Mouse (Mus musculus): Measurements from ENCODE around the gene Uqcr11. TPM values are rescaled to one million over a fixed set of nuclear protein-coding genes. Genes with fewer than 3 reads are reported as not detected.
A peak's percentile ranks its signal among the peaks of the same experiment; 100 is the strongest.

Uqcr11 gene
- polyA plus RNA-seq, 1 experiment from 2014 or later: 806 TPM

DNA sequence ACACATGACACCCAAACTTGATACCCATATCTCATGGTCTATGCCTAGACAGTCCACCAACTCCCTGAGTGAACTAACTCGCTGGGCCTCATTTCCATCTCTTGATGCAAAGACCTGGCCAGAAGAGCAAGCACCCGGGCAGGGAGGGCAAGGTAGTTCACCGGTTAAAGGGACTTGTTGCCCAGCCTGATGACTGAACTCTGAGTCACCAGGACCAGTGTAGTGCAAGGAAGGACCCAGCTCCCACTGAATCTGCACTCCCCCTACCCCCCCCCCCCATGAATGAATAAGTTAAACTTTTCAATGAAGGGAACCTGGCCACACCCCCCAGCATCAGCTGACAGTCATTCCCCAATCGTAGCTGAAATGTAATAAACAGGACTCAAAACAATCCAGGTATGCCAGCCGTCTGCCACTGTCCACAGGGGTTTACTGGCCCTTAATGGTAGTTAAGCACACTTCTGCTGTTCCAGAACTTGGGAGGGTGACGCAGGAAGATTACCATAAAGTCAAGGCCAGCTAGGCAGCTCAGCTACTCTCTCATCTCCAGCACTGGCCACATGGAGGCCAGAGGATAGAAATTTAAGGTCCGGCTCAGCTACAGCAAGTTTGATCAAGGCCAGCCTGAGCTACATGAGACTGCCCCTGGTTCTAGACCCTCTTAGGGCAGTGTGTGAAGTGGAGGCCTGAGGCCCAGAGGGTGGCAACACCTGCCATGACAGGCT, 23.8 kb downstream of the Uqcr11 start:
- Histone ChIP-seq H3K27me3 (ENCODE audit: control insufficient read depth, insufficient read depth, low read length) (no peaks in the 10 kb centered on the region), H3K9ac (ENCODE audit: low read depth, low read length) (no peak overlapping the region), H3K4me3 (ENCODE audit: low read length) (no peak overlapping the region), H3K9me3 (ENCODE audit: control insufficient read depth, low read length) (no peaks in the 10 kb centered on the region), H3K4me1 (ENCODE audit: control insufficient read depth, insufficient read depth, low read length) (peaks cover 21% of the 10 kb centered on the region), H3K36me3 (ENCODE audit: control insufficient read depth, insufficient read depth, low read length) (peaks cover 54% of the 10 kb centered on the region), H3K4me2 (replicated peaks; ENCODE audit: low read depth, low read length) (no peak overlapping the region), H3K27ac (ENCODE audit: low read depth, low read length) (no peak overlapping the region)
- 91% methylated on average over 7 of the region's 7 CpGs for WGBS
- ATAC-seq (ENCODE audit: low FRiP score, low TSS enrichment): no peak

DNA sequence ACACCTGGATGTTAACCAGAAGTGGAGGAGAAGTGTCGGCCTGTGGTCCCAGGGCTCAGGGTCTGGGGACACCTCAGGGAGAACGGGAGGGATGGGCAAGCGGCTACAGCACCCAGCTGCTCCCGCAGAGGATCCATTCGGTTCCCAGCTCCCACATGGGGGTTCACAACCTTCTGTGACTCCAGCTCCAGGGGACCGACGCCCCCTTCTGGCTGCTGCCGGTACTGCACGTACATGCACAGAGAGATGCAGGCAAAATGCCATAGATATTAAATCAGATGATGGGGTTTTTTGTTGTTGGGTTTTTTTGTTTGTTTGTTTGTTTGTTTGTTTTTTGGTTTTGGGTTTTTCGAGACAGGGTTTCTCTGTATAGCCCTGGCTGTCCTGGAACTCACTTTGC, 28.9 kb downstream of the Uqcr11 start:
- Histone ChIP-seq H3K4me2 (replicated peaks; ENCODE audit: low read depth, low read length) (no peak overlapping the region), H3K36me3 (ENCODE audit: control insufficient read depth, insufficient read depth, low read length) (peaks cover 29% of the 10 kb centered on the region), H3K27ac (ENCODE audit: low read depth, low read length) (no peak overlapping the region), H3K9ac (ENCODE audit: low read depth, low read length) (no peak overlapping the region), H3K4me1 (ENCODE audit: control insufficient read depth, insufficient read depth, low read length) (no peaks in the 10 kb centered on the region), H3K9me3 (ENCODE audit: control insufficient read depth, low read length) (no peaks in the 10 kb centered on the region), H3K4me3 (ENCODE audit: low read length) (no peak overlapping the region), H3K27me3 (ENCODE audit: control insufficient read depth, insufficient read depth, low read length) (no peaks in the 10 kb centered on the region)
- ATAC-seq (ENCODE audit: low FRiP score, low TSS enrichment): no peak
- WGBS: 57% methylated on average over 10 of the region's 10 CpGs

GRCm38 (mm10) chr10:80376160-80376559, 30.5 kb downstream of the Uqcr11 start:
- H3K9ac ChIP-seq (ENCODE audit: low read depth, low read length): no peak overlapping the region
- peaks cover 4% of the 10 kb centered on the region for H3K4me1 ChIP-seq (ENCODE audit: control insufficient read depth, insufficient read depth, low read length)
- ATAC-seq (ENCODE audit: low FRiP score, low TSS enrichment): no peak
- peaks cover 14% of the 10 kb centered on the region for H3K36me3 ChIP-seq (ENCODE audit: control insufficient read depth, insufficient read depth, low read length)
- H3K27me3 ChIP-seq (ENCODE audit: control insufficient read depth, insufficient read depth, low read length): no peaks in the 10 kb centered on the region
- H3K4me2 ChIP-seq (replicated peaks; ENCODE audit: low read depth, low read length): no peak overlapping the region
- no peak overlapping the region for H3K27ac ChIP-seq (ENCODE audit: low read depth, low read length)
- H3K9me3 ChIP-seq (ENCODE audit: control insufficient read depth, low read length): no peaks in the 10 kb centered on the region
- 4% methylated on average over 7 of the region's 7 CpGs for WGBS
- H3K4me3 ChIP-seq (ENCODE audit: low read length): no peak overlapping the region

DNA sequence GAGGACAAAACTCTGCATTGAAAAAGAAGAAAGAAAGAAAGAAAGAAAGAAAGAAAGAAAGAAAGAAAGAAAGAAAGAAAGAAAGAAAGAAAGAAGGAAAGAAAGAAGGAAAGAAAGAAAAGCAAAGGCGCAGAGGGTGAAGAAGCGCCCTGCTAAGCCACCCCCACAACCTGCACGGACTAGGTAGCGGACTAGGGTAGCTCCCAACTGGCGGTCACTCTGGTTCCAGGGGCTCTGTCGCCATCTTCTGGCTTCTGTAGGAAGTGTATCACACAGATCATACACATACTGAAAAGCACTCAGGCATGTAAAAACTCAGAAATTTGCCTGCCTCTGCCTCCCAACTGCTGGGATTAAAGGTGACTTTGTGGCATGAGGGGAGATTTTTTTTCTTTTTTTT, 32.6 kb downstream of the Uqcr11 start:
- Histone ChIP-seq H3K27ac (ENCODE audit: low read depth, low read length) (no peak overlapping the region), H3K36me3 (ENCODE audit: control insufficient read depth, insufficient read depth, low read length) (no peaks in the 10 kb centered on the region), H3K4me2 (replicated peaks; ENCODE audit: low read depth, low read length) (no peak overlapping the region), H3K27me3 (ENCODE audit: control insufficient read depth, insufficient read depth, low read length) (no peaks in the 10 kb centered on the region), H3K9me3 (ENCODE audit: control insufficient read depth, low read length) (no peaks in the 10 kb centered on the region), H3K4me3 (ENCODE audit: low read length) (no peak overlapping the region), H3K4me1 (ENCODE audit: control insufficient read depth, insufficient read depth, low read length) (peaks cover 4% of the 10 kb centered on the region), H3K9ac (ENCODE audit: low read depth, low read length) (no peak overlapping the region)
- ATAC-seq (ENCODE audit: low FRiP score, low TSS enrichment): no peak
- 26% methylated on average over 6 of the region's 6 CpGs for WGBS

- Histone ChIP-seq H3K4me3 (ENCODE audit: low read length) (no peak overlapping the region), H3K36me3 (ENCODE audit: control insufficient read depth, insufficient read depth, low read length) (no peaks in the 10 kb centered on the region), H3K27me3 (ENCODE audit: control insufficient read depth, insufficient read depth, low read length) (no peaks in the 10 kb centered on the region), H3K27ac (ENCODE audit: low read depth, low read length) (no peak overlapping the region), H3K4me1 (ENCODE audit: control insufficient read depth, insufficient read depth, low read length) (peaks cover 4% of the 10 kb centered on the region), H3K9ac (ENCODE audit: low read depth, low read length) (no peak overlapping the region), H3K4me2 (replicated peaks; ENCODE audit: low read depth, low read length) (no peak overlapping the region), H3K9me3 (ENCODE audit: control insufficient read depth, low read length) (no peaks in the 10 kb centered on the region)
- no peak for ATAC-seq (ENCODE audit: low FRiP score, low TSS enrichment)
- WGBS: 86% methylated on average over 6 of the region's 6 CpGs
Measured at GRCm38 (mm10) chr10:80372706-80373105, 33.9 kb downstream of the Uqcr11 start.

GRCm38 (mm10) chr10:80371983-80372382, 34.6 kb downstream of the Uqcr11 start:
- Histone ChIP-seq H3K4me2 (replicated peaks; ENCODE audit: low read depth, low read length) (peak overlapping the region; percentile 27; the same call in 1 of the 2 replicates), H3K27me3 (ENCODE audit: control insufficient read depth, insufficient read depth, low read length) (no peaks in the 10 kb centered on the region), H3K36me3 (ENCODE audit: control insufficient read depth, insufficient read depth, low read length) (no peaks in the 10 kb centered on the region), H3K9me3 (ENCODE audit: control insufficient read depth, low read length) (no peaks in the 10 kb centered on the region), H3K27ac (ENCODE audit: low read depth, low read length) (no peak overlapping the region), H3K4me1 (ENCODE audit: control insufficient read depth, insufficient read depth, low read length) (peaks cover 4% of the 10 kb centered on the region), H3K9ac (ENCODE audit: low read depth, low read length) (no peak overlapping the region), H3K4me3 (ENCODE audit: low read length) (peak overlapping the region; percentile 25; the same call in 1 of the 2 replicates)
- WGBS: 52% methylated on average over 9 of the region's 9 CpGs
- no peak for ATAC-seq (ENCODE audit: low FRiP score, low TSS enrichment)

DNA sequence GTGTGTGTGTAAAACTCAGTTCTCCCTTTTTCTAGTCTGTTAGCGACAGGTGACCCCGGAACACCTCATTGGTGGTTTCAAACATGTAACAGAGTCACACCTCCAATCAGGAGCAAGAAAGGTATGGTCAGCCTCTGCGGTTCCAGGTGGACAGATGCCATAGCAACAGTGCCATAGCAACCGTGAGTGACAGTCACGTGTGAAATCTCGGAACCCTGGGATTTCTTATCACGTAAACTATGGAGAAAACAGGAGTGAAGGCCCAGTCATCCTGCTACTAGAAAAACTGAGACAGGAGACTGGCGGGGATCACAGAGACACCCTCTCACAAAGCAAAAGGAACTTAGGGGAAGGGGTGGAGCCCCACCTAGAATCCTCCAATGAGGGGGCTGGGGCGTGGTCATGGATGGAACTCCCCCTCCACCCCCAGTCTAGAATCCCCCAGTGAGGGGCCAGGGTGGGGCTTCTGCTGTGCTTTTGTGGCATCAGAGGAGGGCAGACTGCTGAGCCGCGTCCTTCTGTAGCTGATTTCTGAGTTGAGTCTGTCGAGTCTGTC, 35.1 kb downstream of the Uqcr11 start:
- Histone ChIP-seq H3K36me3 (ENCODE audit: control insufficient read depth, insufficient read depth, low read length) (no peaks in the 10 kb centered on the region), H3K9ac (ENCODE audit: low read depth, low read length) (no peak overlapping the region), H3K4me2 (replicated peaks; ENCODE audit: low read depth, low read length) (peak overlapping the region; percentile 27; the same call in 1 of the 2 replicates), H3K9me3 (ENCODE audit: control insufficient read depth, low read length) (no peaks in the 10 kb centered on the region), H3K27ac (ENCODE audit: low read depth, low read length) (no peak overlapping the region), H3K4me1 (ENCODE audit: control insufficient read depth, insufficient read depth, low read length) (peaks cover 4% of the 10 kb centered on the region), H3K27me3 (ENCODE audit: control insufficient read depth, insufficient read depth, low read length) (no peaks in the 10 kb centered on the region), H3K4me3 (ENCODE audit: low read length) (peak overlapping the region; percentile 25; the same call in 1 of the 2 replicates)
- 4% methylated on average over 12 of the region's 12 CpGs for WGBS
- ATAC-seq (ENCODE audit: low FRiP score, low TSS enrichment): peak; percentile 84

DNA sequence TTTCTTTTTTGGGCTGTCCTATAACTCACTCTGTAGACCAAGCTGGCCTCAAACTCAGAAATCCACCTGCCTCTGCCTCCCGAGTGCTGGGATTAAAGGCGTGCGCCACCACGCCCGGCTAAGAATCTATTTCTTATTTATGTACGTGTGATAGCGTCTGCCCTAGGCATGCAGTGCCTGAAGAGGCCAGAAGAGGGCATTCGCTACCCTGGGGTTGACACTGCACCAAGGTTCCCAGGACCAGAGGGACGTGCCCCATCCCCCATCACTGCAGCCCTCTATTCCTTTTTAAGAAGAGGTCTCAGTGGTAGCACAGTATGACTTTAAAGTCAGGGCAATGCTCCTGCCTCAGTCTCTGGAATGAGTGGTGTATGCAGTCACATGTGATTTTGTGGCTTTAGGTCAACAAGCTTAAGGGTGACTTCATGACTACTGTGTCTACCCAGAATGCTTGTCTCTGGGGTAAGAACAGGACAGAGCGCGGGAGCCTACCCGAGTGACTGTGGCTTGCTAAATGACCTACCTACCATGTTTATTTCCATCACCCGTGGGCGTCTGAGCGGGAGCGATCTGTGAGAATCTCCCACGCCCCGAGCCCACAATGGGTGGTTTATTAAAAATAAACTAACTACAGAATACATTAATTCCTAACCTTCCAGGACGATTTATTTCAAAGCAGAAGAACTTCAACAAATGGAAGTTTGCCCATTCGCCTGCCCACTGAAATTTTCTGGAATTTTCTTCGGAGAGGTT, 36.5 kb downstream of the Uqcr11 start:
- H3K9ac ChIP-seq (ENCODE audit: low read depth, low read length): no peak overlapping the region
- no peak for ATAC-seq (ENCODE audit: low FRiP score, low TSS enrichment)
- WGBS: 78% methylated on average over 21 of the region's 21 CpGs
- H3K9me3 ChIP-seq (ENCODE audit: control insufficient read depth, low read length): no peaks in the 10 kb centered on the region
- H3K27me3 ChIP-seq (ENCODE audit: control insufficient read depth, insufficient read depth, low read length): no peaks in the 10 kb centered on the region
- no peaks in the 10 kb centered on the region for H3K36me3 ChIP-seq (ENCODE audit: control insufficient read depth, insufficient read depth, low read length)
- no peak overlapping the region for H3K4me2 ChIP-seq (replicated peaks; ENCODE audit: low read depth, low read length)
- peaks cover 4% of the 10 kb centered on the region for H3K4me1 ChIP-seq (ENCODE audit: control insufficient read depth, insufficient read depth, low read length)
- no peak overlapping the region for H3K4me3 ChIP-seq (ENCODE audit: low read length)
- no peak overlapping the region for H3K27ac ChIP-seq (ENCODE audit: low read depth, low read length)

- Histone ChIP-seq H3K4me1 (ENCODE audit: control insufficient read depth, insufficient read depth, low read length) (peaks cover 4% of the 10 kb centered on the region), H3K27me3 (ENCODE audit: control insufficient read depth, insufficient read depth, low read length) (no peaks in the 10 kb centered on the region; the same call in 1 of the 2 replicates), H3K9me3 (ENCODE audit: control insufficient read depth, low read length) (no peaks in the 10 kb centered on the region), H3K9ac (ENCODE audit: low read depth, low read length) (no peak overlapping the region), H3K36me3 (ENCODE audit: control insufficient read depth, insufficient read depth, low read length) (no peaks in the 10 kb centered on the region), H3K4me2 (replicated peaks; ENCODE audit: low read depth, low read length) (no peak overlapping the region), H3K4me3 (ENCODE audit: low read length) (no peak overlapping the region), H3K27ac (ENCODE audit: low read depth, low read length) (no peak overlapping the region)
- WGBS: 92% methylated on average over 6 of the region's 6 CpGs
- ATAC-seq (ENCODE audit: low FRiP score, low TSS enrichment): no peak
Measured at GRCm38 (mm10) chr10:80368392-80368791, 38.2 kb downstream of the Uqcr11 start.
